Mouse (Mus musculus): ENCODE measurements around the gene Polr3c. TPM values are rescaled to one million over a fixed set of nuclear protein-coding genes. Genes with fewer than 3 reads are reported as not detected.
"Not testable (repeated sequence)": the region's sequence is repeated elsewhere in the genome, so short reads cannot be mapped to it uniquely, and the experiment has no call there.

Gene Polr3c
- polyA plus RNA-seq, 1 experiment: 23.7 TPM

DNA sequence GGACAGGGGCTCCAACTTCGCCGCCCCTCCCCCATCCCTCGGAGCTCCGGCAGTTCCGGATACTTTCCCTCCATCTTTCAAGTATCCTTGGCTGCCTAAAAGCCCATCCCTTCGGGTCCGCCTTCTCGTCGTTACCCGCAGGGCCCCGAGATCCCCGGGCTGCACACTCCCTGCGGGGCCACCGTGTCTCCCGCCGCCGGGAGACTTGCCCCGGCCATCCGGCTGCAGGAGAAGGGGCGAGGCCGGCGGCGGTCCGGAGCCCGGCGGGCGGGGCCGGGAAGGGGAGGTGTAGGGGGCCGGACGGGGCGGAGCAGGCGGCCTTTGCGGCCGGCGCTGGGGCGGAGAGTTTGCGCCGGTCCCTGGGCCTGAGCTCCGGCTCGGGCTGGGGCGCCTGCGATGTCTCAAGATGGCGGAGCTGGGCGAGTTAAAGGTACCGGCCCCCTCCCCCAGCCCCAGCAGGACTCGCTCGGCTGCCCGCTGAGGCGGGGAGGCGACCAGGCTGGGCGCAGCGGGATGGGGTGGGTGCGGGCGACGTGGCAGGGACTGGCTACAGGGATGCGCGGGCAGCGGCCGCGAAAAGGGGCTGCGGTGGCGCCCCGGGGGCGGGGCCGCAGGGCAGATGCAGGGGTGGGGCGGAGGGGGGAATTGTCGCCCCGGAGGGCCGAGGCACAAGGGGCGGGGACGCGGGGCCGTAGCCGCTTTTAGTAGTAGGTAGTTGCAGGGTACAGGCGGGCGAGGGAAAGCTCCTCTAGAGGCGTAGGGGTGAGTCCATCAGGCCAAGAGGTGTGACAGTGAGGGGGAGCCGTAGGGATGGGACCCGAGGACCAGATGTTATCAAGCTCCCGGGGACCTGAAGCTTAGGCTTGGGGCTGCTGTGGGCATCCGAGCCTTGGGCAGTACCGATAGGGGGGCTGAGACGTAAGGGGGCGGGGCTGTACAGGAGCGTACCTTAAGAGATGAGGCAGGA, 30.4 kb downstream of the Polr3c start:
- Histone ChIP-seq H3K27ac (replicated peaks; ENCODE audit: low read depth, low read length) (peak overlapping the region; percentile 61), H3K4me1 (ENCODE audit: control insufficient read depth, insufficient read depth, insufficient read length, low read length) (no peaks in the 10 kb centered on the region), H3K4me3 (ENCODE audit: insufficient read depth, low read depth, low read length) (peak overlapping the region; percentile 95)

DNA sequence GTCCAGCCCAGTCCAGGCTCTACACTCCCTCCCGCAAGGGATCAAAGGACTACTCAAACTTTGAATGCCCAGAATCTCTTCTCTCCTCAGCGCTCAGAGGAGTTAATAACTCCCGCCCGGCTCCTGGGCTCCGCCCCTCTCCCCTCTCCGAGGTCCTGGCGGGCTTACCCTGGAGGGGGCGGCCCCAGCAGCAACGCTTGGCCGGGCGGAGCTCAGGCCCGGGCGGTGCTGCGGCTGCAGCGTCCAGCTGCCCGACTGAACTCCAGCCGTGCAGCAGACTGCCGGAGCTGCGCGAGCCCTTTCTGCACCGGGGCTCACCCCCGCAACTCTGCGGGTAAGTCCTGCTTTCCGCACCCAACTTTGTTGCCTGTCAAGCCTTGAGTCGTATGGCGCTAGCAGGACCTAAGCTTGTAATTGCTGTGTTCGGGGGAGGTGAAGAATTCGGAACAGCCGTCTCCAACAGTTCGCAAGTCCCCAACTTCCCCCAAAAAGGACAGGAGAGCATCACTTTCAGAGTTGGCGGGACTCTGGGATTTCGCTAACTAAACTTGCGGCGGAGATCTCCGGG, 31.1 kb downstream of the Polr3c start, which contains the start of gene Pias3:
TSS of gene Pias3 (plus strand) at position 187 of the 568 bp plus-strand sequence.
- Histone ChIP-seq H3K4me1 (ENCODE audit: control insufficient read depth, insufficient read depth, insufficient read length, low read length) (no peaks in the 10 kb centered on the region), H3K4me3 (ENCODE audit: insufficient read depth, low read depth, low read length) (peak within 1 kb of the TSS; percentile 95), H3K27ac (replicated peaks; ENCODE audit: low read depth, low read length) (peak within 1 kb of the TSS; percentile 61)

DNA sequence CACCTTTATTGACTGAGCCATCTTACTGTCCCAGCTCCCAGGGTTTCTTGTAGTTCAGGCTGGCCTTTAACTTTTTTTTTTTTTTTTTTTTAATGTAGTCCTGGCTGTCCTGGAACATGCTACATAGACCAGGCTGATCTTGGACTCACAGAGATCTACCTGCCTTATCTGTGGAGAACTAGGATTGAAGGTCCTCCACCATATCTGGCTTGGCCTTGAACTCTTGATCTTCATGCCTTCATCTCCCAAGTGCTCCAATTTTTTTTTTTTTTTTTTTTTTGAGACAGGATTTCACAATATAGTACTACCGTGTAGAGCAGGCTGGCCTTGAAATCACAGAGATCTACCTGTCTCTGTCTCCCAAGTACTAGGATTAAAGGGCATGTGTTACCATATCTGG, 33.8 kb downstream of the Polr3c start:
- H3K4me1 ChIP-seq (ENCODE audit: control insufficient read depth, insufficient read depth, insufficient read length, low read length): no peaks in the 10 kb centered on the region
- H3K4me3 ChIP-seq (ENCODE audit: insufficient read depth, low read depth, low read length): no peak overlapping the region
- H3K27ac ChIP-seq (replicated peaks; ENCODE audit: low read depth, low read length): no peak overlapping the region

DNA sequence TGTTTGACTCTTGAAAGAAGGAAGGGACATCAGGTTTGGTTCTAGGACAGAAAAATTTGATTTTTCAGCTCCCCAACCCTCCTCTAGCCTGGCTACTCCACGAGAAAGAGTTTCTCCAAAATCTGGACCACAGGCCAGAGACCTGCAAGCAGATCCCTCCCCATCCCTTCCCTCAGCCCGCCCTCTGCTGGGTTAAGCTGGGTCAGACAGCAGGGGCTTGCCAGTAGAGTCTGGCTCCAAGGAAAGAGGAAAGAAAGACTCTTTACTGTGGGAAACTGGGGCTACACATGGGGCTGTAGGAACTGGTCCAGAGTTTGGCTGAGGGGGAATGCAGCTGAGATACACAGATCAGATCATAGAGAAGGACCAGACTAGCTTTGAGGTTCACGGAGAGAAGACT, 34.9 kb downstream of the Polr3c start:
- Histone ChIP-seq H3K27ac (replicated peaks; ENCODE audit: low read depth, low read length) (no peak overlapping the region), H3K4me1 (ENCODE audit: control insufficient read depth, insufficient read depth, insufficient read length, low read length) (no peaks in the 10 kb centered on the region), H3K4me3 (ENCODE audit: insufficient read depth, low read depth, low read length) (no peak overlapping the region)

DNA sequence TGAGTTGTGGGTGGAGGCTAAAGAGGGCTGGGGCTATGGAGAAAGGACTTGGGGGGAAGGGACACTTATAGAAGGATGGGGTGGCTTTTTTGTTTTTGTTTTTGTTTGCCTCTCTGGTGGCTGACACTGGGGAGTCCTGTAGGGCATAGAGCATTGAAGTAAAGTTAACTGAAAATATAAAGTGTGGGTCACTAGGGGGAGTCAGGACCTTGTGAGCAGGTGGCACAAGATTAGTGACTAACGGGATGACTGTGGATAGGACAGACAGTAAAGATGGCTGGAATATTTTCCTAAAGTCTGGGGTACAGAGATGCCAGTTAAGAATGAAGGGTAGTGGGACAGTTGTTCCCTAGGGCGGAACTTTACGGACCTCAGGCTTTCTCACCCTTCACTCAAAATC, 37.1 kb downstream of the Polr3c start:
- H3K4me3 ChIP-seq (ENCODE audit: insufficient read depth, low read depth, low read length): no peak overlapping the region
- H3K4me1 ChIP-seq (ENCODE audit: control insufficient read depth, insufficient read depth, insufficient read length, low read length): no peaks in the 10 kb centered on the region
- no peak overlapping the region for H3K27ac ChIP-seq (replicated peaks; ENCODE audit: low read depth, low read length)

DNA sequence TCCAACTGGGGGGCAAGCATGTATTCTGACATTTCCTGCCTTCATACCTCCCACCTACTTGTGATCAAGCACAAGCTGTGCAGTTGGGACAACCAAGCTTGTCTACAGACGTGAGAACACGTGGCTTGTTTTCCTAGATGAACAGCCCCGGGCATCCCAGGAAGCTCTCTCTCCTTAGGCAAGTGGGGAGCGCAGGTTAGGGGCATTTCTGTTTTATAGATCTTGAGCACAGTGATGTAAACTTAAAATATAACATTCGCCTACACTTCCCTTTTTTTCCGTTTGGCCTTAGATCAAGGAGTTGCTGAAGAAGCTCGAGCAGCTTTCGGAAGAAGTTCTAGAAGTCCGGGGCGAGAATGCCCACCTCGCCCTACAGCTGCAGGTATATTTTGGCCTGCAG, 38.6 kb downstream of the Polr3c start:
- H3K4me3 ChIP-seq (ENCODE audit: insufficient read depth, low read depth, low read length): no peak overlapping the region
- H3K4me1 ChIP-seq (ENCODE audit: control insufficient read depth, insufficient read depth, insufficient read length, low read length): no peaks in the 10 kb centered on the region
- H3K27ac ChIP-seq (replicated peaks; ENCODE audit: low read depth, low read length): no peak overlapping the region

DNA sequence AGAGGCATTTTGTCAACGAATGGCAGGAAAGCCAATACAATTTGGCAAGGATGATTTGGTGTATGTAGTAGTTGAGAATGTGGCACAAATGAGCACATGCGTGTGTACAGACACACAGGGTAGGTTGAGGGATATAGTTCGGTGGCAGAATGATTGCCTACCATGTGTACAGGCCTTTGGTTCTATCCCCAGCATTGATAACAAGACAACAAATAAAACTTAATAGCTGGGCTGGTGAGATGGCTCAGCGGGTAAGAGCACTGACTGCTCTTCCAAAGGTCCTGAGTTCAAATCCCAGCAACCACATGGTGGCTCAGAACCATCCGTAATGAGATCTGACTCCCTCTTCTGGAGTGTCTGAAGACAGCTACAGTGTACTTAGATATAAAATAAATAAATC, 41.4 kb downstream of the Polr3c start:
- not testable (repeated sequence) for H3K27ac ChIP-seq (replicated peaks; ENCODE audit: low read depth, low read length)

DNA sequence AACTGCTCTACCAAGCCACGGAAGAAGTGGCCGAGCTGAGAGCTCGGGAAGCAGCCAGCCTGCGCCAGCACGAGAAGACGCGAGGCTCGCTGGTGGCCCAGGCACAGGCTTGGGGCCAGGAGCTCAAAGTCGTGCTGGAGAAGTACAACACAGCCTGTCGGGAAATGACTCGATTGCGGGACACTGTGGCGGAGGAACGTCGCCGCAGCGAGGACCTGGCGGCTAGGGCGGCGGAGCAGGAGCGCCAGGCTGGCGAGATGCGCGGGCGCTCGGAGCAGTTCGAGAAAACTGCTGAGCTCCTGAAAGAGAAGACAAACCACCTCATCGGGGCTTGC, 42.6 kb downstream of the Polr3c start:
- no peaks in the 10 kb centered on the region for H3K4me1 ChIP-seq (ENCODE audit: control insufficient read depth, insufficient read depth, insufficient read length, low read length)
- 0 out of 2 replicates have a peak overlapping the region, but pooled peaks have one; percentile 23 for H3K4me3 ChIP-seq (ENCODE audit: insufficient read depth, low read depth, low read length)
- no peak overlapping the region for H3K27ac ChIP-seq (replicated peaks; ENCODE audit: low read depth, low read length)

More for the DNA sequence above, 41.4 kb downstream of the Polr3c start:
- not testable (repeated sequence) for H3K4me3 ChIP-seq (ENCODE audit: insufficient read depth, low read depth, low read length); H3K4me1 ChIP-seq (ENCODE audit: control insufficient read depth, insufficient read depth, insufficient read length, low read length)

DNA sequence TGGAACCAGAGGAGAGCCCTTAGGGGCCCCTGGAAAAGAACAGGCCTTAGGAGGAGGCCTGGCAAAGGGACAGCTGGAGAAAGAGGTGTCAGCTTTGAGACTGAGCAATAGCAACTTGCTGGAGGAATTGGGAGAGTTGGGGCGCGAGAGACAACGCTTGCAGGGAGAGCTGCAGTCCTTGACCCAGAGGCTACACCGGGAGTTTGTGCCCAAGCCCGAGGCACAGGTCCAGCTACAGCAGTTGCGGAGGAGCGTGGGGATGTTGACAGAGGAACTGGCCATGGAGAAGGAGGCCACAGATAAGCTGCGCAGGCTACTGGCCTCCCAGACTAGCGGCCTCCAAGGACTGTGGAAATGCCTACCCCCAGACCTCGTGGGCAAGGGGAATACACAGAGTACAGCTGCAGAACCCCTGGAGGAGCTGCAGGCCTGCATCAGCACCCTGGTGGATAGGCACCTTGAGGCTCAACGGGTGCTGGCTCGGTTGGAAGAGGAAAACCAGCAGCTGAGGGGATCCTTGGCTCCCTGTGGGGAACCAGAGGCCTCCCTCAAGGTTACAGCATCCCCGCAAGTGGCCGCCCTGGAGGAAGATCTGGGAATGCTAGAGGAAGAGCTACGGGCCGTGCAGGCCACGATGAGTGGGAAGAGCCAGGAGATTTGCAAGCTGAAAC, 43.1 kb downstream of the Polr3c start:
- Histone ChIP-seq H3K4me1 (ENCODE audit: control insufficient read depth, insufficient read depth, insufficient read length, low read length) (no peaks in the 10 kb centered on the region), H3K4me3 (ENCODE audit: insufficient read depth, low read depth, low read length) (no peak overlapping the region), H3K27ac (replicated peaks; ENCODE audit: low read depth, low read length) (no peak overlapping the region)

DNA sequence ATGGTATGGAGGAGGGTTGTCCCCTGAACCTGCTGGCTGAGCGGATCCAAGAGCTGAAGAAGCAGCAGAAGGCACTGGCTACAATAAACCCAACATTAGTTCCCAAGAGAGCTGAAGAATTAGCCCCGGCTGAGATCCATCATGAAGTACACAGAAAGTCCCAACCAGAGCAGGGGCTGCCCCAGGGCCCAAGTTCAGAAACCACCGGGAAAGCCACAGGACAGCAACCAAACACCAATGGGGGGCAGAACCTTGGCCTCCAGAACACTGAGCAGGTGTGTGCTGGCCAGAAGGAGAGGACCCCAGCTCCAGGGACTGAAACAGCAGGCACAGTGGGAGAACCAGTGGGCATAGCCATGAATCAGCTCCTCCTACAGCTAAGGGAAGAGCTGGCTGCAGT, 43.9 kb downstream of the Polr3c start:
- Histone ChIP-seq H3K27ac (replicated peaks; ENCODE audit: low read depth, low read length) (no peak overlapping the region), H3K4me3 (ENCODE audit: insufficient read depth, low read depth, low read length) (no peak overlapping the region), H3K4me1 (ENCODE audit: control insufficient read depth, insufficient read depth, insufficient read length, low read length) (no peaks in the 10 kb centered on the region)

DNA sequence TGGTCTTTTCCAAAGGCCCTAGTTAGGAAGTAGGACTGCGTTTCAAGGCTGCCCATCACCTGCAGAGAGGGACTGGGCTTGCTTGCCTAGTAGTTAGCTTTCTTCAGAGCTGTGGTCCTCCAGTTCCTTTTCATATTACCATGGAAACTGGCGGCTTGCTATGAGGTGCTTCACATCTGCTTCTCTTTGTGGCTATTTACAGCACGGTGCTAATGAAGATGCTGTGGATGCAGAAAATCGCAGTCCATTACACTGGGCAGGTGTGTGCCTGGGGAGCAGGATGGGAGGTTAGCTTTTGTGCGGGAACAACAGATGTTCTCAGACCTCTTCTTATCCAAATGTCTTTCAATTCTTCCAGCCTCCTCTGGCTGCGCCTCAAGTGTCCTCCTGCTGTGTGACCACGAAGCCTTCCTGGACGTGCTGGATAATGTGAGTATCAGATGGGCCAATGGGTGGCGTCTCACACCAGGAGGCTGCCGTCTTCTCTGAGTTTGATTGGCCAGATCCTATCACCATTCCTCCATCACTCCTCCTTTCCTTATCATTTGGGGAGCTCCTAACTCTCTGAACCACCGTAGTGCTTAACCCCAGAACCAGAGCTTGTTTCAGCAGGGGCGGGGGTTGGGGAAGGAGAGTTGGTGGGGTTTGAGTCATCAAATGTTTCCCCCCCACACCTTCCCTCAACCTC, 47.0 kb downstream of the Polr3c start:
- no peaks in the 10 kb centered on the region for H3K4me1 ChIP-seq (ENCODE audit: control insufficient read depth, insufficient read depth, insufficient read length, low read length)
- H3K4me3 ChIP-seq (ENCODE audit: insufficient read depth, low read depth, low read length): no peak overlapping the region
- no peak overlapping the region for H3K27ac ChIP-seq (replicated peaks; ENCODE audit: low read depth, low read length)

DNA sequence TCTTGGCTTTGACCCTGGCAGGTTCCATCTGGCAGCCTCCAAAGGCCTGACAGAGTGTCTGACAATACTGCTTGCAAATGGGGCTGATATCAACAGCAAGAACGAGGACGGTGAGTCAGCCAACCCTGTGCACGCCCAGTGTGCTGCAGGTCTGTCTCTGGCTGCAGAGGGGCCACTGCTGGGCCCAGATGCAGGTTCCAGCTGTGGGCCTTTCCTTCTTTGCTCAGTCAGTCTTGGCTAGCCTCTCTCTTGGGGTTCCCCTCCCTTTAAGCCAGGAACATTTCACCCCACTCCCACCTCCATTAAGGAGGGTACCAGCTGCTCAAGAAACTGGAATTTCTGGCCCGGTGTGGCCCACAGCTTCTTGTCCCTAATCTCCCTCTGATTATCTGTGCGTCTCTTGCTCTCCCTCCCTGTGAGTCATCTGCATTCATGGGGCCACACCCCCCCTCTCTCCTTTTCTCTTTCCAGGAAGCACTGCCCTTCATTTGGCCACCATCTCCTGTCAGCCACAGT, 48.2 kb downstream of the Polr3c start:
- H3K4me1 ChIP-seq (ENCODE audit: control insufficient read depth, insufficient read depth, insufficient read length, low read length): no peaks in the 10 kb centered on the region
- H3K4me3 ChIP-seq (ENCODE audit: insufficient read depth, low read depth, low read length): no peak overlapping the region
- no peak overlapping the region for H3K27ac ChIP-seq (replicated peaks; ENCODE audit: low read depth, low read length)

DNA sequence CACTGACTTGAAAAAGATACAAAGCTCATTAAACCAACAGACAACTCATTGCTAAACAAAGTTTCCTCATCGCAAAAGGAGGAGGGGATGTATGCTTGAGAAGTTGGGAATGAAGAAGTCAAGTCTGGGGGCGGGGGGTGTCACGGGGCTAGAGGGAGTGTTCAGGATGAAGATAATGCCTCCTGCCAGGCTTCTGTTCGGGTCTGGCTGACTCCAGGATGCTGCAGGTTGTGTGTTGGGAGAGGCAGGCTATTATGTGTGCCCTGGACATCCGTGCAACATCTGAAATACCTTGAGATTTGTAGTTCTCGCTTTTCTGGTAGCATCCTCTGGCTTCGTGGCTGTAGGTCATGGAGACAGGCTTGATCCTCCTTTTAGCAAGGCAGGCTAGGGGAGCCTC, 49.0 kb downstream of the Polr3c start:
- no peak overlapping the region for H3K27ac ChIP-seq (replicated peaks; ENCODE audit: low read depth, low read length)
- no peaks in the 10 kb centered on the region for H3K4me1 ChIP-seq (ENCODE audit: control insufficient read depth, insufficient read depth, insufficient read length, low read length)
- no peak overlapping the region for H3K4me3 ChIP-seq (ENCODE audit: insufficient read depth, low read depth, low read length)

DNA sequence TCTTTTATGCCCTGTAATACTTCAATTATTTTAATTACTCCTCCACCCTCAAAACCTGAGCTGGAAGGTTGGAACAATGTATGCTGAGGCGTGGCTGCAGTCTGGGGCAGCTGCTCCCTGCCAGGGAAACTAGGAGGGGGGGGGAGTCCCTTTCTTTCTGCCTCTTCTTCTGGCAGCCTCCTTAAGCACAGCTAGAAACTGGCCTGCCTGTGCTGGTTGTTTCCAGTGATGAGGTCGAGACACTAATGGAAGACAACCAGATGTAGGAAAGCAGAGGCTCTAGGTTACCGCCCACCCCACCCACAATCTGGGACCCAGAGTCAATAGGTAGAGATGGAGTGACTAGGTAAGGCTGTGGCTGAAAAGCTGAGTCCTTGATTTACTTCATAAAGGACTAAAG, 51.7 kb downstream of the Polr3c start:
- Histone ChIP-seq H3K27ac (replicated peaks; ENCODE audit: low read depth, low read length) (no peak overlapping the region), H3K4me3 (ENCODE audit: insufficient read depth, low read depth, low read length) (no peak overlapping the region), H3K4me1 (ENCODE audit: control insufficient read depth, insufficient read depth, insufficient read length, low read length) (no peaks in the 10 kb centered on the region)

DNA sequence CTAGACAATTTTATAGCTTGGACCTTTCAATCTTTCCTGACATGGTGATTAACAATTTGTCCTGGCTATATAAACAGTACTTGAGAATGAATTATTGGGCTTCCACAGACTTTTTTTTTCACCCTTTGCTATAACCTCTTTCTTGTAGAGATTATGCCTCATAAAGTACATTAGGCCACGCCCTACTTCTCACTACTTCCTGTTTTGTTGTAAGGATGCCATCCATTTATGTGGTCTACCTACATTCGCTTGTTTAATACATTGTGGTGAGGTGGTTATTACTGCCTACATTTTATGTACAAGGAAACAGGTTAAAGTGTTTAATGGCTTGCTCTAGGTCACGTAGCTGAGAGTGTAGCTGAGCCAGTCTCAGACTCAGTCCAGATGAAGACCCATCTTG, 52.3 kb downstream of the Polr3c start:
- Histone ChIP-seq H3K4me1 (ENCODE audit: control insufficient read depth, insufficient read depth, insufficient read length, low read length) (no peaks in the 10 kb centered on the region), H3K4me3 (ENCODE audit: insufficient read depth, low read depth, low read length) (no peak overlapping the region), H3K27ac (replicated peaks; ENCODE audit: low read depth, low read length) (no peak overlapping the region)

Data from brown adipose tissue, adult 24 weeks (tissue).